ENCODE assay signal across 7 mouse cellular contexts in genomic region chr13:31618416-31618815, GRCm38 (mm10). TPM values are rescaled to one million over a fixed set of nuclear protein-coding genes. Genes with fewer than 3 reads are reported as not detected.
DNase-seq lines count a peak whose midpoint lies in the region; ATAC-seq and TF ChIP-seq lines count a peak whose summit lies in the region.

No protein-coding gene starts in this region.

- H3K27ac ChIP-seq in bone marrow macrophage, adult 2 months (ENCODE audit: insufficient read depth, low read depth, low read length): no peak overlapping the region
- H3K27ac ChIP-seq in forebrain, embryonic 15.5 days (replicated peaks): no peak overlapping the region
- H3K27ac ChIP-seq in hindbrain, embryonic 15.5 days (replicated peaks): no peak overlapping the region

- intact Hi-C loops in left cerebral cortex, postnatal 25 days (cut with DNase I): loop anchor here (1.0 to 5.0 kb wide), 7 partner anchors 60 to 1051 kb away; partner anchors contain the start of gene A530084C06Rik

- no peaks in the 10 kb centered on the region for H3K36me3 ChIP-seq in forebrain, embryonic 15.5 days
- no peaks in the 10 kb centered on the region for H3K36me3 ChIP-seq in hindbrain, embryonic 15.5 days
- H3K36me3 ChIP-seq in splenic B cell, adult 2 months (ENCODE audit: control insufficient read depth, insufficient read depth, low read length, poor library complexity, severe bottlenecking): no peaks in the 10 kb centered on the region

- TF ChIP-seq POLR2A in bone marrow macrophage, adult 2 months (IDR thresholded peaks at IDR 0.05; ENCODE audit: borderline replicate concordance, low read depth, low read length): no peak

- peaks cover 98% of the 10 kb centered on the region for H3K27me3 ChIP-seq in forebrain, embryonic 15.5 days
- H3K27me3 ChIP-seq in hindbrain, embryonic 15.5 days: peaks cover 86% of the 10 kb centered on the region
- H3K27me3 ChIP-seq in splenic B cell, adult 2 months (ENCODE audit: control insufficient read depth, insufficient read depth, low read length, poor library complexity, severe bottlenecking): no peaks in the 10 kb centered on the region; the same call in 1 of the 2 replicates

- DNase-seq in NIH3T3 (ENCODE audit: low read depth): peak; percentile 92
- peak; percentile 69 to 74 for DNase-seq in left cerebral cortex, postnatal 25 days (ENCODE audit: low spot score in 2 of 2)
- peak; percentile 42 for DNase-seq in splenic B cell, adult 2 months (ENCODE audit: low read depth, low spot score)

- peak; percentile 94 for TF ChIP-seq CTCF in bone marrow macrophage, adult 2 months (IDR thresholded peaks at IDR 0.05; ENCODE audit: low read depth, low read length)

- 0% methylated on average over 14 of the region's 14 CpGs for WGBS in forebrain, embryonic 15.5 days
- 0% methylated on average over 14 of the region's 14 CpGs for WGBS in hindbrain, embryonic 15.5 days

- ATAC-seq in forebrain, embryonic 15.5 days (replicated peaks): peak; percentile 76
- ATAC-seq in hindbrain, embryonic 15.5 days (ENCODE audit: low FRiP score, low read depth): peak; percentile 63
- peak; percentile 78 for ATAC-seq in megakaryocyte progenitor cell, adult 5-6 weeks (replicated peaks; ENCODE audit: poor library complexity)

- no peak overlapping the region for H3K4me3 ChIP-seq in bone marrow macrophage, adult 2 months (ENCODE audit: insufficient read depth, low read length)
- H3K4me3 ChIP-seq in forebrain, embryonic 15.5 days: peak overlapping the region; percentile 37
- peak overlapping the region; percentile 34 for H3K4me3 ChIP-seq in hindbrain, embryonic 15.5 days

- H3K9me3 ChIP-seq in forebrain, embryonic 15.5 days: no peaks in the 10 kb centered on the region
- no peaks in the 10 kb centered on the region for H3K9me3 ChIP-seq in hindbrain, embryonic 15.5 days

- H3K4me1 ChIP-seq in bone marrow macrophage, adult 2 months (ENCODE audit: control insufficient read depth, insufficient read depth, low read length): no peaks in the 10 kb centered on the region
- peaks cover 18% of the 10 kb centered on the region for H3K4me1 ChIP-seq in forebrain, embryonic 15.5 days
- H3K4me1 ChIP-seq in hindbrain, embryonic 15.5 days (replicated peaks): peaks cover 20% of the 10 kb centered on the region

- H3K4me2 ChIP-seq in forebrain, embryonic 15.5 days (replicated peaks): peak overlapping the region; percentile 54
- peak overlapping the region; percentile 64 for H3K4me2 ChIP-seq in hindbrain, embryonic 15.5 days

- 0 out of 2 replicates have a peak overlapping the region, but pooled peaks have one; percentile 21 for H3K9ac ChIP-seq in forebrain, embryonic 15.5 days (replicated peaks)
- peak overlapping the region; percentile 28; the same call in 1 of the 2 replicates for H3K9ac ChIP-seq in hindbrain, embryonic 15.5 days

RNA-seq across cellular contexts. Expression of gene Foxf2, which starts 7.2 kb away (rescaled TPM):
- not detected in 2 replicates for polyA plus RNA-seq in bone marrow macrophage, adult 2 months (2012; ENCODE audit: insufficient read depth, insufficient read length, missing spikeins)
- 4.3 and 4.8 TPM in 2 replicates for polyA plus RNA-seq in forebrain, embryonic 15.5 days (2015; fragmentation: Nextera tagmentation; extraction: Ambion mirVana)
- 5.2 and 5.5 TPM in 2 replicates for polyA plus RNA-seq in hindbrain, embryonic 15.5 days (2015; fragmentation: Nextera tagmentation; extraction: Ambion mirVana)
- total RNA-seq in left cerebral cortex, postnatal 25 days (2021): 1 to 10 TPM; 5.1 TPM
- not detected in 2 replicates for total RNA-seq in megakaryocyte progenitor cell, adult 5-6 weeks (2015)
- not detected in 2 replicates for total RNA-seq in megakaryocyte progenitor cell, adult 5-6 weeks (2017)

RNA-seq across cellular contexts. Expression of gene A530084C06Rik, which starts 59.3 kb away (rescaled TPM):
- not detected in 2 replicates for polyA plus RNA-seq in bone marrow macrophage, adult 2 months (2012; ENCODE audit: insufficient read depth, insufficient read length, missing spikeins)
- not detected in 2 replicates for polyA plus RNA-seq in forebrain, embryonic 15.5 days (2015; fragmentation: Nextera tagmentation; extraction: Ambion mirVana)
- polyA plus RNA-seq in hindbrain, embryonic 15.5 days (2015; fragmentation: Nextera tagmentation; extraction: Ambion mirVana): not detected in 2 replicates
- under 1 TPM; 0.53 to 0.98 TPM for total RNA-seq in left cerebral cortex, postnatal 25 days (2021)
- not detected in 2 replicates for total RNA-seq in megakaryocyte progenitor cell, adult 5-6 weeks (2015)
- total RNA-seq in megakaryocyte progenitor cell, adult 5-6 weeks (2017): not detected in 2 replicates

Comparison
In these comparisons a context has a peak if more than half of its experiments do, and no peak if none do; other contexts are left out.
1. DNase-seq: peak in every context shown above with its lines; median percentile 92 in NIH3T3; 72 in left cerebral cortex, postnatal 25 days; 42 in splenic B cell, adult 2 months.